Mouse (Mus musculus) heart, postnatal 36 days (tissue): ENCODE data around the gene Ikzf3. TPM values are rescaled to one million over a fixed set of nuclear protein-coding genes. Genes with fewer than 3 reads are reported as not detected.

Source experiments
- DNase-seq, 2 experiments: peaks; one replicate each; pipeline ENCODE4 v3.0.0; 2021 to 2022
- intact Hi-C: fragments of 180-260 bp; cut with DNase I; formaldehyde crosslinking; loops from one replicate; pipeline ENCODE4 v1.15.1; 2025
- total RNA-seq, 2 experiments: library from RNA; stranded (reverse); gene quantifications; 2 replicates each; pipeline ENCODE4 v1.2.3; 2021

Gene Ikzf3
- total RNA-seq, 2 experiments from 2014 or later: 0.44 to 0.84 TPM

- intact Hi-C loops: no loop called here
- no peak for DNase-seq
Observed at GRCm38 (mm10) chr11:98577776-98578175, 31.9 kb upstream of the Ikzf3 start.

- DNase-seq: no peak
- intact Hi-C loops: no loop called here
Observed at GRCm38 (mm10) chr11:98569461-98569860, 23.6 kb upstream of the Ikzf3 start.

GRCm38 (mm10) chr11:98568326-98568725 is 22.5 kb upstream of the Ikzf3 start:
- no peak for DNase-seq
- intact Hi-C loops: no loop called here

- intact Hi-C loops: no loop called here
- DNase-seq: no peak
Observed at GRCm38 (mm10) chr11:98563921-98564414, 18.1 kb upstream of the Ikzf3 start.

GRCm38 (mm10) chr11:98563025-98563424 is 17.2 kb upstream of the Ikzf3 start:
- intact Hi-C loops: no loop called here
- DNase-seq: no peak

- intact Hi-C loops: no loop called here
- DNase-seq: no peak
Observed at GRCm38 (mm10) chr11:98560942-98561341, 15.1 kb upstream of the Ikzf3 start.

- DNase-seq: no peak
- intact Hi-C loops: loop anchor here (1.0 kb wide), 1 partner anchor 42 kb away; no protein-coding TSS in a partner anchor
Observed at GRCm38 (mm10) chr11:98555124-98555700, 9.4 kb upstream of the Ikzf3 start.

GRCm38 (mm10) chr11:98553966-98554365 is 8.1 kb upstream of the Ikzf3 start:
- DNase-seq: no peak
- intact Hi-C loops: no loop called here

GRCm38 (mm10) chr11:98550975-98551828 is 5.4 kb upstream of the Ikzf3 start, which contains the start of gene Zpbp2:
Gene Zpbp2, plus strand, starts transcription at chr11:98551097.
- DNase-seq: peak; percentile 86 to 90
- intact Hi-C loops: loop anchor here (2.0 kb wide), 1 partner anchor 36 kb away; the partner anchor contains the start of gene Ormdl3

- intact Hi-C loops: loop anchor here (2.0 kb wide), 1 partner anchor 36 kb away; the partner anchor contains the start of gene Ormdl3
- DNase-seq: no peak
Observed at GRCm38 (mm10) chr11:98550311-98550974, 4.6 kb upstream of the Ikzf3 start.

GRCm38 (mm10) chr11:98549363-98549762 is 3.5 kb upstream of the Ikzf3 start:
- intact Hi-C loops: no loop called here
- DNase-seq: no peak

GRCm38 (mm10) chr11:98547308-98547693 is 1.5 kb upstream of the Ikzf3 start:
- intact Hi-C loops: no loop called here
- DNase-seq: no peak

- intact Hi-C loops: no loop called here
- DNase-seq: no peak
Observed at GRCm38 (mm10) chr11:98546529-98547307, 887 bp upstream of the Ikzf3 start.

- no peak for DNase-seq
- intact Hi-C loops: no loop called here
Observed at GRCm38 (mm10) chr11:98544890-98545677, 747 bp downstream of the Ikzf3 start.

- DNase-seq: no peak
- intact Hi-C loops: no loop called here
Observed at GRCm38 (mm10) chr11:98543414-98543813, 2.4 kb downstream of the Ikzf3 start.

GRCm38 (mm10) chr11:98542553-98542952 is 3.3 kb downstream of the Ikzf3 start:
- intact Hi-C loops: no loop called here
- no peak for DNase-seq

- no peak for DNase-seq
- intact Hi-C loops: no loop called here
Observed at GRCm38 (mm10) chr11:98540319-98540718, 5.5 kb downstream of the Ikzf3 start.

GRCm38 (mm10) chr11:98537480-98538034 is 8.3 kb downstream of the Ikzf3 start:
- intact Hi-C loops: no loop called here
- no peak for DNase-seq

GRCm38 (mm10) chr11:98526824-98527461 is 18.9 kb downstream of the Ikzf3 start:
- no peak for DNase-seq
- intact Hi-C loops: no loop called here
